Mouse (Mus musculus) left cerebral cortex, adult 11 months (tissue): ENCODE results near the gene Usp5.
"Not testable (repeated sequence)": the region's sequence is repeated elsewhere in the genome, so short reads cannot be mapped to it uniquely, and the experiment has no call there.

Experiments used
- DNase-seq: peaks from one replicate; pipeline ENCODE4 v3.0.0; 2022; ENCODE audit warnings: low spot score

Gene Usp5

DNA sequence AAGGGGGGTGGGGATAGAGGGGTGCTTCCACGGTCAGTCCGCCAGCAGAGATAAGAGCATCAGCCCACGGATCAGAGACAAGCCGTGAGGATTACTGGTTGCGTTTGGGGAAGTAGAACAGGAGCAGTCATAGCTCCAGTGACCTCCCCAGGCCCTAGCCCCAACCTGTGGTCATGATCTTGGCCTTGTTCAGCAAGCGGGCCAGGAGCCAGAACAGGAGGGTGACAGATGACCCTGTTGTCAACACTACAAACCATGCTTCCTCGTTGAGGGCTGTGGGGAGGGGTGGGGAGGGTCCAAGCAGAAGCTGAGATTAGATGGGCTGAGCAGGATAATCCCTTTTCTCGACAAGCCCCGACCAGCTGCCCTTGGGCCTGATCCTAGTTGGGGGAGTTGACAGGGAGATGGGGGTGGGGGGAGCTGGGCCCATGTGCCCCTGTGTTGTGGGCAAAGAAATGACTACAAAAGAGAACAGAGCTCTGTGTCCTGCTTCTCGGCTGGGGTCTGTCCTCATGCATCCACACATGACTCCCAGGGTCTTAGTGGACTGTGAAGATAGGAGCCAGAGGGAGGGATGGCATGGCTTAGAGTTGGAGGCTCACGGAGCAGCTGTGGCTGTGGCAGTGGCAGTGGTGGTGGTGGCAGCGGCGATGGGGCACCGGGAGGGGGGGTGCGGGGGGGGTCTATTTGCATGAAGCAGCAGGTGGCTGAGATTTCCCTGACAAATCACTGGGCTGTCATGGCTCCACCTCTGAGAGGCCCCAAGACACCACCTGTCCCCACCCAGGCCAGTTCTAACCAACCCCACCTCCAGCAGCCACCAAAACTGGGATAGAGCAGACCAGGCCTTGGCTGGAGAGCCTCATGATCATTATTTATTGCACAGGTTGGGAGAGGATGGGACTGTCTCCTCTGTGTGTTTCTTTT lies 11.2 kb upstream of the Usp5 start, which contains the start of gene Gnb3:
Gene Gnb3, minus strand, starts transcription at position 35 of the 927 bp plus-strand sequence.
- DNase-seq: no peak

DNA sequence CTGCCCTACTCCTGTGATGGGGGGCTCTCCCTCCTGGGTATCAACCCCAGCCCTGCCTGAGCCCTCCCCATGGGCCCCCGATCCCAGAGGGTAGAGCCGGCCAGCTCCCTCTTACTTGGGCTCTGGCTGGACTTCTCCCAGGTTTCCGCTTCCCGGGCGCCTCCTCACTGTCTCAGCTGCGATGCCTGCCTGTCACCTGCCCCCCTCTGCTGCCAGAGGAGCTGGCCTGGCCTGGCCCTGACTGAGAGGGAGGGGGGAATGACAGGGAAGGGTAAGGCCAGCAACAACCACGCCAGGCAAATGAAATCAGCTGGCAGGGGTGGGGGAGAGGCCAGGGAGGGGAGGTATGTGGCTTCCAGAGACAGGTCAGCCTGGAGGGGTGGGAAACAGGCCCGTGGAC lies 10.5 kb upstream of the Usp5 start:
- DNase-seq: no peak

DNA sequence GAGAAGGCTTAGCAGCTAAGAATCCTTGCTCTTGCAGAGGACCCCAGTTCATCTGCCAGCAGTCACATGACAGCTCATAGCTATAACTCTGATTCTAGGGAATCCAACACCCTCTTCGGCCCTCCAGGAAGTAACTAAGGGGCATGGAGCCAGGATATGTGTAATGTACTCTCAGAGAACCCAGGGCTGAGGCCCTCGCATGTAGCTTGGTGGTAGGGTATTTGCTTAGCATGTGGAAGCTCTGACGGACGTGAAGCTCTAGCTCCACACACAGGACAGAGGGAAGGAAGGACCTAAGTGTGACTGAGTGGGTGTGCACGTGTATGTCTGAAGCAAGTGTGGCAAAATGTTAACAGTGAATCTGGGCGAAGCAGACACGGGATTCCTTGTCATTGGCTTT lies 7.1 kb upstream of the Usp5 start:
- DNase-seq: no peak

DNA sequence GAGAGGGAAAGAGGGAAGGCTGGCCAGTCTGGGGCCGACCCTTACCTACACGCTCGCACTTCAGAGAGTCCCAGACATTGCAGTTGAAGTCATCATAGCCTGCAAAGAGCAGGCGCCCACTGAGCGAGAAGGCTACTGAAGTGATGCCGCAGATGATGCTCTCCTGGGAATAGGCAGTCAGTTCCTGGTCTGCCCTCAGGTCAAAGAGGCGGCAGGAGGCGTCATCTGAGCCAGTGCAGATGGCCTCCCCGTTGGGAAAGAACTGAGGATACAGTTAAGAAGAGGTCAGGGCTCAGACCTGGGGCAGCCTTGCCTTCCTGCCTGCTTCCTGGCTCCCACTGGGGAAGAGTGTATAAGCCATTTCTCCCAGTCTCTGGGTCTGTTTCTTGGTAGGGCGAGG lies 6.2 kb upstream of the Usp5 start:
- DNase-seq: no peak

DNA sequence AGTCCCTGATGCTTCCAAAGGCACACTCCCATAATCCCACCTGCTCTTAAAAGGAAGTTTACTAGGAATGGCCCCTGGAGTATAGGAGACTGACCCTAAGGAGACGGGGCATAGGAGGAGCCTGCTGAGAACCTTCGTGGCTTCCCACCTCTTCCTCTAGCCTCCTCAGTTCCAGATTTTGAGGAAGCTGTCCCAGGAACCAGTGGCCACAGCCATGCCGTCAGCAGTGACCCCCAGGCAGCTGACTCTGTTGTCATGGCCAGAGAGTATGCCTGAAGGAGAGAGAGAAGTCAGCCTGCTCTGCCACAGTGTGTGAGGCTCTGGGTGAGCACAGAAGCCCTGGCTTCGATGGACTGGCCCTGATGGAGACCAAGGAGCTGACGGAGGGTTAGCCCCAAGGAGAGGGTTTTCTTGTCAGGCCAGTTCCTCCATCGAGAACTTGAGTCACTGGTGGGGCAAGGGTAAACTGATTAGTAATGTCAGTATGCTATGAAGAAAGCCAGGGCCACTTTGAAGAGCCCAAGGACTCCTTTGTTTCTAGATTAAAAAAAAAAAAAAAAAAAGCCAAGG lies 5.3 kb upstream of the Usp5 start:
- no peak for DNase-seq

DNA sequence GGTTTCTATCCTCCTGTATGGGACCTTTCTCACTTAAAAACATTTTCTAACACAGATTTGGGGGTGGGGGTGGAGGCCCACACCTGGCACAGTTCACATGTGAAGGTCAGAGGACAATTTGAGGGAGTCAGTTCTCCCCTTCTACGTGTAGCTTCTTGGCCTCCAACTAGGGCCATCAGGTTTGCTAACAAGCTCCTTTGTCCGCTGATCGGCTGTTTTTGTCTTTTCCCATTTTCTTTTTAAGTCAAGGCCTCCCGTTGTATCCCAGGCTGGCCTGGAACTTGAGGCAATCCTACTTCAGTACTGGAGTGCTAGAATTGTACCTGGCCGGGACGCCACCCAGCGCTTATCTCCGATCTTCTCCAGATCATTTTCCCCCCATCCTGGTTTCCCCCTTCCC lies 2.4 kb upstream of the Usp5 start:
- DNase-seq: no peak

DNA sequence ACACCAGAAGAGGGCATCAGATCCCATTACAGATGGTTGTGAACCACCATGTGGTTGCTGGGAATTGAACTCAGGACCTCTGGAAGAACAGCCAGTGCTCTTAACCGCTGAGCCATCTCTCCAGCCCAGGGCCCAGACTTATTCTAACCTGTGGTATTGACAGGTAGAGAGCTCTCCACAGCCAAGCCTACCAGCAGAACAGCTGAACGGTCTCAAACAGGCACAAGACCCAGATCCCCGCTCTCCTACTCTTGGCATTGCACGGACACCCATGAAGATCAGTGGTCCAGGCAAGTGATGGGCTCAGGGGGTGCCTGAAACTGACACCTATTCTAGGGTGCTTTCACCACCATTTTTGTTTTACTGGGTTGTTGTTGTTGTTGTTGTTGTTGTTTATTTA lies 1.9 kb upstream of the Usp5 start:
- DNase-seq: not testable (repeated sequence)

DNA sequence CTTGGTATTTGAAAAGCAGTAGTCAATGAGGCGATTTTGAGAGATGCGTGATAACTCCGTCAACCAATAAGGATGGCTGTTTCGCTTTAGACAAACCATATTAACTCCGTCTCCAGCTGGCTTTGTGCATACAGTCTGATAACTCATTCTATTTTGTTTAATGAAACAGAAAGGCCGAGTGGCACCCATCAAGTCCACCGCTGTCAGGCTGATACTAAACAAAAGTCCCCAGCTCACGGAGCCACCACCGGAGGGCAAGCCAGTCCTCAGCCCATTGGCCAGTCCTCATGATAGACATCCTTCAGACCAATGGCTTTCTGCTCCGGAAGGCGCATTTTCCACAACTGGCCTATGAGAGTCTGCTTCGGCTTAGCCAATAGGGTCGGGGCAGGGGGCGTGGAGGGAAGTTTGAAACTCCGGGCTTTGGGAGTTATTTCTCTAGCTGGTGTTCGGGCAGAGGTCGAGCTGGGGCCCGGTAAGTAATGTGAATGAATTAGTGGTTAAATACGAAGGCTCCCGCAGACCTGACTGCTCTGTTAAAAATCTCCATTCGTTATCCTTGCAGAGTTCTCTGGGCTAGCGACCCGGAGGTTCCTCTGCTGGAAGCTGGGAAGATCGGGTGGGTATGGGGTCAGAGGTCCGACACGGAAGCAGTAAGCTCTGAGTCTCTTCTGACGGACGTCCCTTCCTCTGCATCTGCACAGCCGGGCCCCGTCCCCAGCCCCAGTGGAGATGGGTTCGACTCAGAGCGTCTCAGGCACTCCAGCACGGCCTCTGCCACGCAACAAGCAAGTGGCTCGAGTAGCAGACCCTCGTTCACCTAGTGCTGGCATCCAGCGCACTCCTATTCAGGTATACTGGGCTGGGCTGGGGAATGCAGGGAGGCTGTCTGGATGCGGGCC lies 766 bp upstream of the Usp5 start:
- DNase-seq: peak; percentile 95

DNA sequence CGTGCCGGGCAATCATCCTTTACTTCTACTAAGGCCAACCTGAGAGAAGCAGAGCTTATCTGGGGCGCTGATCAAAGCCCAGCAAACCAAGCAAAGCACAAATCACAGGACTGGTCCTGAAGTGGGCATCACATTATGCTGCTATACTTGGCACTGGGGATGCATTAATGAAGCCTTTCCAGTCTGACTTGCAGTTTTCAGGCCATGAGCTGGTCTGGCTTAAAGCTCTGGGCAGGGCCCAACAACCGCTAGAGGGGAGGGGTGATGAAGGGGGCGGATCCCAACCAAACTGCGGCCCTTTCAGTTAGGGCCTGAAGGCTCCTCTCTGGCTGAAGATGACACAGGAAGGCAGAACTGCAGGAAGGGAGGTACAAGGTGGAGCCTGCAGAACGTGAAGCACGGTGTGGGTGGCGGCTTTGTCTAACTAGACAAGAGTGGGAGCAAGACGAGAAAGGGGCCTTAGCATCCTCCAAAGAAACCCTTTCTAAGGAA lies 1.1 kb downstream of the Usp5 start:
- DNase-seq: no peak

DNA sequence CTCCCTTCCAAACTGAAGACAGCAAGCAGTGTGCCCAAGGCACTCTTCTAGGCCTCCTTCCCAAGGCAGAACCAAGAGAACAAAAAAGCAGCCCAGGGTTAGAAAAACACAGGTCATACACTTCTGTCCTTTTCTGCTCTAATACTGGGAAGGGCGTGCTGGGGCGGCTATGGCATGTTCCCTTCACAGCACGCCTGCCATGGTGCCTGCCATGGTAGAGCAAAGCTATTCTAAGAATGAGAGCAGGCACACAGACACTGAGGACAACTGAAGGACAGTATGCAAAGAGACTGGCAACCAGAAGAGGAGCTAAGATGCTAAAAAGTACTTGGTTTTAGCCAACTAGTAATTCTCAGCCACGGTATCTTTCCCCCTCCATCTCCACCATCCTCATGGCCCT lies 7.2 kb downstream of the Usp5 start:
- no peak for DNase-seq

DNA sequence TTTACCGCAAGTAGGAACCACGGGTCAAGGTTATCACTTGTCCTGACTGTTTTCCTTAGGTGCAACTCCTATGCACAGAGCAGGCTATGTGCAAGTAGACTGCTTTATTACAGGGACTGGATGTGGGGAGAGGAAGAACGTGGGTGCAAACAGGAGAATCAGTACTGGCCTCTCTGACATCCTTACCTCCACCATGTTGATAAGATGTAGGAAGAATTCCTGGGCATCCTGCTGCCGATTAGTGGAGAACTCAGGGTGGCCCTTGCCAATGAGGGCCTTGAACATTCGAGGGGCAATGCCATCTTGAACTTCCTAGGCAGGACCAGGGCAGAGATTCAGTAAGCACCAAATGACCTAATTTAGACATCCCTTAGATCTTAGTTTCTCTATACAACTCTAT lies 8.4 kb downstream of the Usp5 start:
- no peak for DNase-seq

DNA sequence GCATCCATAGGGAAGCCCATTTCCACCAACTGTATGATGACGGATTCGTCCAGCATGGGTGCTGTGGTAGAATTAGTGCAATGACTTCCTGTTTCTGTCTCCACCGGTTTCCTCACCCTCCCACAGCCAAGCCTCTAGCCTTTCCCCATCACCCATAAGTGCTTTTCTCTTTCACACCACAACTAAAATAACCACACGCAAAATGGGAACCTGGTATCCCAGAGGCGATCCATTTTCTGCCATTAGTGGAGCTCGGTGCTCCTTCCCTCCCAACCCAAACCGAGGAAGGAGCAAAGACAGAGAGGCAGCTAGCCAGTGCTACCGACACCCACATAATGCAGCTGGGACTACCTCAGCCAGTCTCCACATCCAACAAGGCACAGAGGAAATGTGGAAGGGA lies 11.3 kb downstream of the Usp5 start:
- no peak for DNase-seq

DNA sequence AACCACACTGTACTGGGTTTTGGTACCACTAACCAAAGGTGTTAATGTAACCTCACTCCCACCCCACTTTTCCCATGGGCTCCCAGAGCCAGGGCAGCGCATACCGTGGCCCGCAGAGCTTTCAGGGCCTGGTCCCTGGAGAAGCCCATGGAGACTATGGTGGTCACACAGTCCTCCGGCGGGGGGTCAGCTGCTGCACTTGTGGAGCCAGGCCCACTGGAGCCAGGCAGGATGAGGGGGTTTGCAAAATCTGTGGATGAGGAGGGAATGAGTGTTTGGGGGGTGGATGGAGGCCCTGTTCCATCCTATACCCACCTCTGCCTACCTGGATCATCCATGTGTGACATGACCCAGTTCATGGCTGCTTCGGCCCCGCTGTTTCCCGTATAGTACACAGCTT lies 11.7 kb downstream of the Usp5 start:
- no peak for DNase-seq

DNA sequence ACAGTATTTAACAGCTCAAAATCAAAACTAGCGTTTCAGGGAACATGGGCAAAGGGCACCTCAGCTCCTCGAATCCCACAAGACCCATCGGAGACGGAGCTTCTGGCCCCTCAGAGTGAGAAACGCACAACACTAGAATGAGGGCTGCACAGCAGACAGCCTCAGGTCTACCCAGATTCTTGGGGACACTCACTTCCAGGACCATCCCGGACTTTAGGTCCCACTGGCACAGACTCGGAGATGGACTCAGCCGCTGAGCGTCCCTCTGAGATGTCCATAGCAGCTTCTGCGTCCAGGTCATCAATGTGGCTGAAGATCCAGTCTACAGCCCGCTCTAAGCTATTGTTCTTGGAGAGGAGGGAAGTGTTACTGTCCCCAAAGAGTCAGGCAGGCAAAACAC lies 12.2 kb downstream of the Usp5 start:
- DNase-seq: no peak

DNA sequence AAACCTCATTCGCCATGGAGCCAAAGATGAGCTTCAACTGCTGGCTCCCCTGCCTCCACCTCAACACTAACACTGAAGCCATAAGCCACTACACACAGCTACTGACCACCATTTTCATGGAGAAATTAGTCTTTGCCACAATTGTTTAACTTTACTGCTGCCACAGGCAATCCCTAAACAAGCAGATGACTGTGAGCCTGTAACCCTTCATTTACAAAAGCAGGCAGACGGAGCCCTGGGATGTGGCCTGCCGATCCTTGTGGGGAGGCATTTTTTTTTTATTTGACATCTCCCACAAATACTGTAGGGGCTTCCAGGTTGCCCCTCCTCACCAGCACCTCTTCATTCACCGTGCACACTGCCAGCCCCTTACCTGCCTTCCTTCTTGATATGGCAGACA lies 12.7 kb downstream of the Usp5 start:
- no peak for DNase-seq

DNA sequence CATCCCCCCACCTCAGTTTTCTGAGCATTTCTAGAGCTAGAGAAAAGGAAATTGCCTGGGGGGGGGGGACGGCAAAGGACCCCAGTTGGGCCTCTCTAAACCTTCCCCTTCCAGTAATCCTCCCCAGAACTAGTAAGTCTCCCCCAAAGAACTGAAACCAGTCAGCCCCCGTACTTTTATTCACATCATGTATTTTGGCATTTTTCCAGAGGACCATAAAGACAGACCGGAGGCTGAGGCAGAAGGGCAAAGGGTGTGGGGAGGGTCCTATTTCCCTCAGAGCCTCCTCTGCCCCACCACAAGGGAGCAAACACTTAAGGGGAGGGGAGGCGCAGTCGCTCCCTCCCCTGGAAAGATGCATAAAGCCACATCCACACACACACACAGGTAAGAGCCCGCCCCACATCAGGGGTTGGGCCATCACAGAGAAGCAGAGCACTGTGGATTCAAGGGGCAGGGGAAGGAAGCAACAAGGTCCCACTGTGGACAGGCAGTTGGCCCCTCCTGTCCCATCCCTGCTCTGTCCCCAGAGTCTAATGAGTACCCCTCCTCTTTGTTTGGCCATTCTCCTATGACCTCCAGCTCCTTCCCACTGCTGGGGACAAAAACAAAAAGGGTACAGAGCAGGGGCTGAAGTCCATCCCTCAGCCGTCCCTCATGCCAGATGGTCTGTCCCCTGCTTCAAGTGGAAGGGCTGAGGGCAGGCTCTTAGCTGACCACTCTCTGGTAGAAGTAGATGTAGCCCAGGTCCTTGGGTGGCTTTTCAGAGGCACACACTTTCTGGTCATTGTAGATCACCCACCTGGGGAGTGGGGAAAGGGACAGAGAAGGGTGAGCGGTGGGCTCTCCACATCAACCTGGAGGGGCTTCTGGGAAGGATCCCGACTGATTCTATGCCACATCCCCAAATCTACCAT lies 14.2 kb downstream of the Usp5 start:
- no peak for DNase-seq

DNA sequence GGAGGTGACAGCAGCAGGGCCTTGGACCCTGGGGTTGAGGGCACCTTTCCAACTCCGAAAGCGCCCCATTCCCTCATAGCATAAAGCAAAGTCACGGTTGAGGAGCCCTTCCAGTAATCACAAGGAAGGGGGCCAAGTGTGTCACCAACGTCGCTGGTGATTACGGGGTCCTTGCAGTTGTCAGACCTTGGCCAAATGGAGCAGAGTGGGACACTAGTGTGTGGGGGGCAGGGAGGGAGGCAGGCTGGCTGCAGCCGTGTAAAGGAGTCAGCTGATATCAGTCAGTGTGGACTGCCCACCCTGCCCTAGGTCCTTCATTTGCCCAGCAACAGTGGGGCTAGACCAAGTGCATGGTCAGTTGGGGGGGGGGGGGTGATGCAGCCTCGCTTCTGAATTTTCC lies 14.8 kb downstream of the Usp5 start:
- no peak for DNase-seq

DNA sequence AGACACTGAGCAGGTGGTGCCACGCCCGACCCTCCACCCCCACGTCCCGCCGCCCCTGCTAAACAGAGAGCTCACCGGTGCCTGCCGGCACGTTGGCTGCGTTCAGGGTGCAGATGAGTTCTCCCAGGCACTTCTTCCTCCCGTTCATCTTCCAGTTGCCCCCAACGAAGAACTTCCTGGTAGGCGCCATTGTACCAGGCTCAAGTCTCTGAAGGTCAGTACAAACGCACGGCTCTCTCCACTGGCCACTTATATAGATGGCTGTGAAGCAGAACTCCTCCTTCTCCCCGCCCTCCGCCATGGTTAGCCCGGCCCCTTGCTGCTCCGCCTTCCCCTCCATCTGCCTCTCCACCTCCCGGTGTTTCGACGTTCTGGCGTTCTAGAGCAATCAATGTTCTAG lies 15.4 kb downstream of the Usp5 start, which contains the start of gene Tpi1:
Gene Tpi1, minus strand, starts transcription at position 364 of the 400 bp plus-strand sequence.
- DNase-seq: peak; percentile 83

DNA sequence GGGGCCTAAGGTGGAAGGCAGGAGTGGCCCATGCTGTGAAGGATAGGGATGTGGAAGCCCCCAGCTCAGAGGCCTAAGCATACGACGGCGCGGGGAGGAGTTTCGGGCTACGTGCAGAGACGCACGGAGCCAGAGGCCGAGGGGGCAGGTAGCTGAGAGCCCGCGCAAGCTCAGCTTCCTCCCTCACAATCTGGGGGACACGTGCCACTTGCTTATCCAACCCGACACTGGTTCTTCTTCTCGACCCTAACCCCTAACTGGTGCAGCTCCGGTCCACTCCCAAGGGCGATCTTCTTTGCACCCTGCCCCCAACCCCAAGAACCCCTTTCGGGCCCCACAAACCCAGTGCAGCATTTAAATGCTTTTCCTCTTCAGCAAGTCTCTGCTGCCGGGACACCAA lies 15.8 kb downstream of the Usp5 start:
- no peak for DNase-seq

DNA sequence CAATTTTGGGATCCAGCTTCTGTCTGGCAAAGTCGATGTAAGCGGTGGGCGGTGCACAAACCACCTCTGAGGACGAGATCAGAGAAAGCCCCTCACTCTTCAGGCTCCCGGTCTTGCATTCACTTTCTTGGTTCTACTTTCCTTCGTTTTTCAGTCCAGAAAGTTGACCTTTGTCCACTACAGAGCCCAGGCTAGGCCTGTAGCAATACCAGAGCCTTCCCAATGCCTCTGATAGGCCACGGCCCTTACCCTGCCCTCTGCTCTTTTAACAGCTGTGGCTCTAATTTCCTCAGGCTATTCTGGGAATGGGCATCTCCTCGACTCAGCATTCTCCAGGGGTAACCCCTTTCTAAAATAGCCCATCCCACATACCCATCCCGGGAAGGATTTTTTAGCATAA lies 16.4 kb downstream of the Usp5 start:
- no peak for DNase-seq
